Mouse (Mus musculus) bone marrow, adult 2 months (tissue): ENCODE measurements around the gene Dennd2a. TPM values are rescaled to one million over a fixed set of nuclear protein-coding genes. Genes with fewer than 3 reads are reported as not detected.

Source experiments
- H3K27ac ChIP-seq: fragments of 200-500 bp; 2 replicates; pipeline ENCODE4 v1.5.1; 2012; ENCODE audit warnings: low read depth, mild to moderate bottlenecking, control low read depth, inconsistent platforms, low read length; ENCODE audit not compliant: control insufficient read depth, poor library complexity, insufficient read depth
- H3K4me1 ChIP-seq: fragments of 200-500 bp; 2 replicates; pipeline ENCODE4 v1.6.1; 2011; ENCODE audit warnings: low read length; ENCODE audit not compliant: control insufficient read depth, insufficient read depth
- H3K4me3 ChIP-seq: fragments of 200-500 bp; replicated peaks from 2 replicates; pipeline ENCODE3; 2011; ENCODE audit warnings: mild to moderate bottlenecking, low read depth, low read length, control low read depth; ENCODE audit not compliant: control insufficient read depth
- CTCF ChIP-seq: fragments of 200-500 bp; IDR thresholded peaks from 2 replicates; pipeline ENCODE4 v1.5.1; 2011; ENCODE audit warnings: low read length, control low read depth; ENCODE audit not compliant: control insufficient read depth, insufficient read depth
- POLR2A ChIP-seq: fragments of 200-500 bp; IDR thresholded peaks from 2 replicates; pipeline ENCODE4 v1.6.1; 2011; ENCODE audit warnings: low read depth, mild to moderate bottlenecking, control low read depth, low read length, borderline replicate concordance; ENCODE audit not compliant: control insufficient read depth
- WGBS: fragments of 180-500 bp; shearing (Covaris S2); methylation state at CpG from one replicate; pipeline ENCODE4 v1.1.7; 2018; 5-methylcytosine and 5-hydroxymethylcytosine counted together
- polyA plus RNA-seq: library from polyadenylated mRNA; stranded (reverse); fragments of >200 nt; gene quantifications from 2 replicates; pipeline ENCODE4 v1.2.4, GENCODE M21; 2011; ENCODE audit warnings: low replicate concordance; ENCODE audit not compliant: missing spikeins, insufficient read depth, insufficient read length

The Dennd2a gene
- polyA plus RNA-seq, 1 experiment, result 1.3 TPM

DNA sequence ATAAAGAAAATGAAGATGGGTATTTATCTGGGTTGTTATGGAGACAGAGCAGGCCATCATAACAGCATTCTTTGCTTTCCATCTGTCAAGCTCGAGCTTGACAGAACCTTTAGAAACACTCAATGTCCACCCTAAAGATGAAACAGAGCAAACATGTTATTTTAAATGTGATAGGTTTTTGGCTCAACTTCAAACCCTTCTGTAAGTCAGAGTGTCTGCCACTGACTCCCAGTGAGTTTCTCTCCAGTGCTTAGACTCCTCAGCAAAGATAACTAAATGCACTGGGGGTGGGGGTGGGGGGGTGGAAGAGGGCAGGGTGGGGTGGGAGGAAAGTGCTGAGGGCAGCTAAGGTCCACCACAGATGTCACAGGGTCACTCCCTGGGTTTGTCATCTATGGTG lies 81.0 kb downstream of the Dennd2a start:
- Histone ChIP-seq H3K27ac (no peak overlapping the region), H3K4me3 (no peak overlapping the region), H3K4me1 (peaks cover 2% of the 10 kb centered on the region; the same call in 1 of the 2 replicates)
- 58% methylated on average over 1 of the region's 1 CpGs for WGBS
- no peak for TF ChIP-seq POLR2A
- TF ChIP-seq CTCF, result no peak

DNA sequence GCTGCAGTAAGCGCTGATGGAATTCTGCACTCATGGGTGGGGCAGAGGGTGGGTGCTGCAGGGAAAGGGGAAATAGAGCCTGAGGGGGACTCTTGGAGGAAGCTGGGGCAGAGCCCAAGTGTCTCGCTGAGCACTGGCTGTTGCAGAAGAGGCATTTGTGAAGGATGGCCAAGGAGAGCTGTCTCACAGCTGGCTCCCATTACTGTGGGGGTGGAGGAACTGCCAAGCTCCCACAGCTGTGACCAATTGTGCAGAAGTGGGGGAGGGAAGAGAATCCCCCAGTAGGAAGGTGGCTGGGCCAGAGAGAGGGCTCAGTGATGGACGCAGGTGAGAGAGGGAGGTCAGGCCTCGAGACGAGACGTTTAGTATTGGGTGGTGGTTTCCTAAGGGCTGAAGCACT lies 83.2 kb downstream of the Dennd2a start:
- H3K4me3 ChIP-seq, result no peak overlapping the region
- peaks cover 6% of the 10 kb centered on the region for H3K4me1 ChIP-seq
- TF ChIP-seq POLR2A (no peak), CTCF (no peak)
- no peak overlapping the region for H3K27ac ChIP-seq
- 74% methylated on average over 6 of the region's 6 CpGs for WGBS

DNA sequence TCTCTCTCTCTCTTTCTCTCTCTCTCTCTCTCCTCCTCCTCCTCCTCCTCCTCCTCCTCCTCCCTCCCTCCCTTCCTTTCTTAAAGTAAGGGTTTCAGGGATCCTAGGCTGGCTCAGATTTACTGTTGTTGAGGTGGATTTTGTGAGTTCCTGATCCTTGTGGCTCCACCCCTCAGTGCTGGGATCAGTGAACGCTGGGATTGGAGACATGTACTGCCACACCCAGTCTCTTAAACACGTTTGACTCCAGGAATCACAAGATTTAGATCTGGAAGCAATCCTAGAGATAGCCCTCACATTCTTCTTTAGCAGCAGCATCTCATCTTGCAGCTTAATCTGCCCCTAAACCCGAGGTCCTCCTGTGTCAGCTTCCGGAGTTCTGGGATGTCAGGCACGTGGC lies 84.8 kb downstream of the Dennd2a start:
- no peak overlapping the region for H3K27ac ChIP-seq
- TF ChIP-seq CTCF (no peak), POLR2A (no peak)
- H3K4me3 ChIP-seq, result no peak overlapping the region
- H3K4me1 ChIP-seq, result peaks cover 5% of the 10 kb centered on the region
- WGBS, result 71% methylated on average over 5 of the region's 5 CpGs

DNA sequence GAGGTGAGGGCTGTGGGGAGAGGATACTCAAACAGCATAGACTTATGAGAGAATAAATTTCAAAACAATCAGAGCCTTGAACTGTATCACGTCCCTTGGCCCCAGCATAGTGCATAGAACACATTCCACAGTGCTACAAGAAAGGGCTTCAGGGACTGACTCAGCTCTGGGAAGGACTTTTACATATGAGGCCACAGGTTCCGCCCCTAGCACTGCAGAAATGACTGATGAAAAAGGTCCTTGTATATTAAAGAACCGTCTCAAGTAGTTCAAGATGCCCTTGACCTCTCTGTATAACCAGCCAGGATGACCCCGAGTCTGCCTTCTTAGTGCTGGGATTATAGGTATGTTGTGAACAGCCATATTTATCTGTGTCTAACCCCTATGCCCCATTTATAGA lies 85.4 kb downstream of the Dennd2a start:
- TF ChIP-seq POLR2A (no peak), CTCF (no peak)
- Histone ChIP-seq H3K27ac (no peak overlapping the region), H3K4me1 (peaks cover 5% of the 10 kb centered on the region), H3K4me3 (no peak overlapping the region)
- WGBS, result 74% methylated on average over 4 of the region's 4 CpGs

DNA sequence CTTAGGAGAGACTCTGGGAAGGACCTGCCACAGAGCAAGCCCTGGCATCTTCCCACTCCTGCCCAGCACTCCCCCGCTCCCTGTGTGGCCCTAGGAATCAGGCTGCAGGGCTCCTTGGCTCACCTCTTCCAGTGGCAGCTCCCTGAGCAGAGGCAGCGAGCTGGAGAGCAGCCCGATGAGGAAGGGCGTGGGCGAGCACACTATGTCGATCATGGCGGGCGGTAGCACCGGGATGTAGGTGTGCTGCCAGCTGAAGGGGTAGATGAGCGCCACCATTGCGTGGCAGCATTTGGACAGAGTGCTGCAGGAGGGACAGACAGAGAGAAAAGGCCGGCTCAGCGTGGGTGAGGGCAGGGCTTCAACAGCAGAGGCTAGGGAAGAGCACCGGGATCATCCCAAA lies 87.6 kb downstream of the Dennd2a start:
- 90% methylated on average over 14 of the region's 14 CpGs for whole genome bisulfite sequencing
- Histone ChIP-seq H3K27ac (no peak overlapping the region; the same call in 1 of the 2 replicates), H3K4me3 (no peak overlapping the region), H3K4me1 (peaks cover 5% of the 10 kb centered on the region)
- TF ChIP-seq POLR2A (no peak), CTCF (no peak)

DNA sequence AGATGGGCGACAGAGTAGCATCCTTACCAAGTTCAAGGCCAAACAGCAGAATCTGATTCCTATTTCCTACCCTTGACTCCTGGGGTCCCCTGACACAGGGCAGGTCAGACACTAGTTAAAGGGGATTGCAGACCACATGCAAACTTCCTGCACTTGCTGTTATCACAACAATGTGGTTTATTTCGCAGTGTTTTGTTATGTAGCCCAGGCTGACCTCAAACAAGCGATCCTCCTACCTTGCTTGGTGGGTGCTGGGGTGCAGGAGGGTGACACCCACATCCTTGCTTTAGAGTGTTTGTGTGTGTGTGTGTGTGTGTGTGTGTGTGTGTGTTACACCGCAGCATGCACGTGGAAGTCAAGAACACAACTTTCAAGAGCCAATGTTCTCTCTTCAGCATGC lies 88.2 kb downstream of the Dennd2a start:
- WGBS, result 51% methylated on average over 5 of the region's 5 CpGs
- H3K4me1 ChIP-seq, result peaks cover 5% of the 10 kb centered on the region
- H3K27ac ChIP-seq, result no peak overlapping the region
- H3K4me3 ChIP-seq, result no peak overlapping the region
- TF ChIP-seq CTCF (no peak), POLR2A (no peak)

DNA sequence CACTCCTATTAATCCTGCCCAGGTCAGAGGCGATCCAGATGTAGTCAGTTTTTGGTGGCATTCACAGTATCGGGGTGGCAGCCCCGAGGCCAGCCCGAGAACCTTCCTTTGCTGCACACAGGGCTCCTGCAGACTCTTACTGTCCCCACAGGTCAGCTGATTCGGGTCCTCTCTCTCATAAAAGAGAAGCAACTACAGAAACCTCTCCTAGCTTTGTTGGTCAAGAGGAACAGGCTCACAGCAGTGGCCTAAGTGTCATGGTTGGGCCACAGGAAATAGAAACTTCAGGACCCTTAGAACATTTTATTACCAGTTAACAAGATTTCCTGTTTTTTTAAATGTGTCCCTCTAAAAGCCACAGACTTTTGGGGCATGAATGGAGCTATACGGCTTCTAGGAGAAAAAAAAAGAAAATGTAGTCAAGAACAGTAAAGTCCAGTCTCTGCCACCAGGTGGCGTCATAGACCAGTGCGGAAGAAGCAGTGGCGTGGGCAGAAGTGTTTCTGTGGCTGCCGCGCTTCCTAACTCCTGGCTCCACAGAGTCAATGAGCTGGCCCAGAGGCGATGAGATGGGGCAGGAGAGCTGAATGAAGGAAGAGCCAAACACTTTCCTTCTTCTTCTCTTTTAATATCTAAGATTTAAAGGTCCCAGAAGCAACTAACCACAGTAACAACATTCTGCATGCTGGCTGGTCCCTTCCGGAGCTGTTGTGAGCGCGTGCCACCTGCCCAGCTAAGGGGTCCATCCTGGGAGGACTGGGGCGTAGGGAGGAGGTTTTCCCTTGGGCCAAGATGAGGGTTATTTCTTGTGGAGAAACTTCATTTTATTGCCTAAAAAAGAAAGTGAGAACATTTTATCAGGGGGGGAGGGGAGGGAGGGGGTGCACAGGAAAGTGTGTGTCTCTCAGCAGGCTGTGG lies 94.8 kb downstream of the Dennd2a start:
- Histone ChIP-seq H3K4me1 (no peaks in the 10 kb centered on the region), H3K27ac (no peak overlapping the region), H3K4me3 (no peak overlapping the region)
- 26% methylated on average over 16 of the region's 16 CpGs for WGBS
- TF ChIP-seq POLR2A (no peak), CTCF (peak; percentile 87)

DNA sequence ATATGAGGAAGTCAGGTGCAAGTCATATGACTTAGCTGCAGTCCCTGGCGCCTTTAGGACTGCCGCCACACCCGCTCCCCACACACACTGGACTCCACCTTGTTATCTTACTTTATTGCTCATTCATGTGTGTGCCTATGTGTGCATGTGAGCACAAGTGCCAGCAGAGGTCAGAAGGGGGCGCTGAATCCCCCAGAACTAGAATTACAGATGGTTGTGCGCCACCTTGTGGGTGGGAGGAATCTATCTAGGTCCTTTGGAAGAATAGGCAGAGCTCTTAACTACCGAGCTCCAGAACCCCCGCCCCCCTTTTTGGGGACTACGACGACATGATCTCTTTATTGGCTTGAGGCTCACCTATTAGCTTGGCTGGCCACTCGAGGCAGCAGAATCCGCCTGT lies 97.6 kb downstream of the Dennd2a start:
- Histone ChIP-seq H3K27ac (no peak overlapping the region), H3K4me1 (no peaks in the 10 kb centered on the region), H3K4me3 (no peak overlapping the region)
- TF ChIP-seq POLR2A (no peak), CTCF (peak; percentile 30; the same call in 1 of the 2 replicates)
- 90% methylated on average over 11 of the region's 11 CpGs for WGBS
